9 mouse cellular contexts compared by ENCODE assay signal in the genomic region with DNA sequence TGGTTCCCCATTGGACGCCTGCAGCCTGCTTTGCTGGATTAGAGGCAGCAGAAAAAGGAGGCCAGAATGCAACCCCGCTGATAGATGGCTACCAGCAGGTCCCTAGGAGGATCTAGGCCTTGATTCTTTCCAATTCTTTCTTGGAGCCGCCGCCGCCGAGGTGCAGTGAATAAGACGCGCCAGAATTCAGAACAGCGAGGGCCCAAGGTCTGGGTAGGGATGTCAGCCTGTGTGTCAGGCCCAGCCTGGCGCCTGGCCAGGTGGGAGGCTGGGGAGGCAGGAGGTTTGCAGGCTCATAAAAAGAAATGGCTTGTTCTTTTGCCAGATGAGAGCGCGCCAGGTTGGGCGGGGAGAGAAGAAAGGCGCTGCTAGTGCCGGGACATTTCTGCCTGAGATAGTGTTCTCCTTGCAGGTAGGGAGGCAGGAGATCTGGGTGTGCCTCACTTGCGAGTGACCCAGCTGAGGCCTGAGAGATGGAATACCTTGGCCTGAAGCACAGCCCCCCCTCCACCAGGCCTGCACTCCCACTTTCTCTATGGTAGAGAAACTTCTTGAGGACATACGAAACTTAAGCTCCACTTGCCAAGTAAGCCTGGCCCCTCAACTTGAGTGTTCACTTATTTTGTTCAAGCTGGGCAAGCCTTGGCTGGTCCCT.
A peak's percentile ranks its signal among the peaks of the same experiment; 100 is the strongest.
DNase-seq lines count a peak whose midpoint lies in the region; ATAC-seq and TF ChIP-seq lines count a peak whose summit lies in the region.
"Had no signal": no experiment of that assay in that cellular context is flagged by ENCODE, and none has a peak within 500 bp of the region (broad histone marks: within the 10 kb centered on the region; RNA-seq: fewer than 3 reads in every experiment).

No protein-coding gene starts in this region.

- no peaks in the 10 kb centered on the region for H3K9me3 ChIP-seq in E14TG2a.4 (ENCODE audit: low read length)
- H3K9me3 ChIP-seq in forebrain, embryonic 13.5 days (replicated peaks): no peaks in the 10 kb centered on the region
- H3K9me3 ChIP-seq in midbrain, embryonic 14.5 days (ENCODE audit: control insufficient read depth, low read length): no peaks in the 10 kb centered on the region
- H3K9me3 ChIP-seq: liver, embryonic 15.5 days had no signal

- 24% methylated on average over 17 of the region's 17 CpGs for WGBS in forebrain, embryonic 13.5 days
- 30% methylated on average over 17 of the region's 17 CpGs for WGBS in midbrain, embryonic 14.5 days

- DNase-seq in adrenal gland, adult 2 months: peak; percentile 90
- peak; percentile 67 to 71 for DNase-seq in heart, postnatal 36 days
- DNase-seq in layer of hippocampus, postnatal 36 days: peak; percentile 6 to 15
- peak; percentile 69 for DNase-seq in midbrain, embryonic 14.5 days
- no peak for DNase-seq in thymus, postnatal 14 days
- no peak for DNase-seq in frontal cortex, adult 2 months (ENCODE audit: extremely low spot score in 1 of 2, low spot score in 1 of 2)

- no peak overlapping the region for H3K9ac ChIP-seq in forebrain, embryonic 13.5 days
- no peak overlapping the region for H3K9ac ChIP-seq in midbrain, embryonic 14.5 days (replicated peaks; ENCODE audit: low read length)
- H3K9ac ChIP-seq: liver, embryonic 15.5 days had no signal

- ATAC-seq in forebrain, embryonic 13.5 days: peak; percentile 50; the same call in 1 of the 2 replicates
- ATAC-seq in midbrain, embryonic 14.5 days (ENCODE audit: low FRiP score, low TSS enrichment): peak; percentile 58; the same call in 1 of the 2 replicates

- H3K27me3 ChIP-seq in E14TG2a.4 (ENCODE audit: insufficient read depth, low read length): peaks cover 6% of the 10 kb centered on the region; the same call in 1 of the 2 replicates
- H3K27me3 ChIP-seq in forebrain, embryonic 13.5 days: peaks cover 16% of the 10 kb centered on the region; the same call in 1 of the 2 replicates
- no peaks in the 10 kb centered on the region for H3K27me3 ChIP-seq in midbrain, embryonic 14.5 days (ENCODE audit: control insufficient read depth, insufficient read depth, low read length)

- intact Hi-C loops in heart, postnatal 36 days (cut with DNase I): no loop called here

- H3K27ac ChIP-seq in forebrain, embryonic 13.5 days: peak overlapping the region; percentile 73
- peak overlapping the region; percentile 60 for H3K27ac ChIP-seq in midbrain, embryonic 14.5 days (replicated peaks; ENCODE audit: low read depth, low read length)
- H3K27ac ChIP-seq: liver, embryonic 15.5 days had no signal

- peak overlapping the region; percentile 12 for H3K4me2 ChIP-seq in forebrain, embryonic 13.5 days
- H3K4me2 ChIP-seq in midbrain, embryonic 14.5 days (ENCODE audit: low read length): no peak overlapping the region
- H3K4me2 ChIP-seq: liver, embryonic 15.5 days had no signal

- H3K4me1 ChIP-seq in E14TG2a.4 (replicated peaks; ENCODE audit: low read depth, low read length): peaks cover 12% of the 10 kb centered on the region
- H3K4me1 ChIP-seq in forebrain, embryonic 13.5 days: peaks cover 25% of the 10 kb centered on the region
- H3K4me1 ChIP-seq in midbrain, embryonic 14.5 days (ENCODE audit: control insufficient read depth, insufficient read depth, low read length): peaks cover 9% of the 10 kb centered on the region; the same call in 1 of the 2 replicates
- H3K4me1 ChIP-seq: liver, embryonic 15.5 days had no signal

- peak overlapping the region; percentile 43; the same call in 1 of the 2 replicates for H3K4me3 ChIP-seq in E14TG2a.4 (replicated peaks; ENCODE audit: low read length)
- no peak overlapping the region for H3K4me3 ChIP-seq in forebrain, embryonic 13.5 days
- H3K4me3 ChIP-seq in midbrain, embryonic 14.5 days (replicated peaks; ENCODE audit: low read depth, low read length): no peak overlapping the region
- H3K4me3 ChIP-seq: liver, embryonic 15.5 days had no signal

- TF ChIP-seq CTCF in E14TG2a.4 (conservative IDR thresholded peaks at IDR 0.05; ENCODE audit: low read length): no peak

- no peaks in the 10 kb centered on the region for H3K36me3 ChIP-seq in E14TG2a.4 (ENCODE audit: insufficient read depth, low read length)
- H3K36me3 ChIP-seq in forebrain, embryonic 13.5 days (ENCODE audit: poor library complexity, severe bottlenecking): no peaks in the 10 kb centered on the region
- H3K36me3 ChIP-seq in midbrain, embryonic 14.5 days (ENCODE audit: control insufficient read depth, insufficient read depth, low read length): no peaks in the 10 kb centered on the region
- H3K36me3 ChIP-seq: liver, embryonic 15.5 days had no signal

Comparison
In these comparisons a context has a peak if more than half of its experiments do, and no peak if none do; other contexts are left out.
1. DNase-seq: peak in adrenal gland, adult 2 months (single experiment), heart, postnatal 36 days (2 of 2), layer of hippocampus, postnatal 36 days (2 of 2) and midbrain, embryonic 14.5 days (single experiment); none in thymus, postnatal 14 days (single experiment) and frontal cortex, adult 2 months (0 of 2).